Mouse (Mus musculus) kidney, adult 8-10 months (tissue): ENCODE results near the gene Gcnt2.

Source experiments
- DNase-seq, 2 experiments: peaks; one replicate each; pipeline ENCODE4 v3.0.0; 2022

The Gcnt2 gene

GRCm38 (mm10) chr13:41000926-41001639 lies 141.5 kb downstream of the Gcnt2 start, which contains the start of gene Pak1ip1:
Gene Pak1ip1 (plus strand): TSS chr13:41001023.
- peak; percentile 90 to 91 for DNase-seq

GRCm38 (mm10) chr13:41002001-41002400 lies 142.4 kb downstream of the Gcnt2 start:
- no peak for DNase-seq

- no peak for DNase-seq
Measured at GRCm38 (mm10) chr13:41006244-41006643, 146.7 kb downstream of the Gcnt2 start.

DNA sequence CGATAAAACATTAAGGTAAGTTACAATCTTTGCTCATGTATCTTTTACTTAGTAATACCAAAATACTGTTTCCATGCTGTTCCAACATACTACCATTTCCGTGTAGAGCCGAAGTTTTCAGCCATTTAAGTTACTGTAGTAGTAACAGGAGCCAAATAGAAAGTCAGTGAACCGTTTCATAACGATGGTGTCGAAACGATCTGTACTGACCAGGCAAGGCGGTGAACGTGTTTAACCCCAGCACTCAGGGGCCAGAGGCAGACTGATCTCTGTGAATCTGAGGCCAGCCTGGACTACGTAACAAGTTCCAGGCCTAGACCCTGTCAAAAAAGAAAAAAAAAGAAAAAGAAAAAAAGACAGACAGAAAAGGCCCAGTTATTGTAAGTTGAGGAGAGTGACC lies 148.7 kb downstream of the Gcnt2 start:
- DNase-seq = peak in 1 of 2 experiments; percentile 36

DNA sequence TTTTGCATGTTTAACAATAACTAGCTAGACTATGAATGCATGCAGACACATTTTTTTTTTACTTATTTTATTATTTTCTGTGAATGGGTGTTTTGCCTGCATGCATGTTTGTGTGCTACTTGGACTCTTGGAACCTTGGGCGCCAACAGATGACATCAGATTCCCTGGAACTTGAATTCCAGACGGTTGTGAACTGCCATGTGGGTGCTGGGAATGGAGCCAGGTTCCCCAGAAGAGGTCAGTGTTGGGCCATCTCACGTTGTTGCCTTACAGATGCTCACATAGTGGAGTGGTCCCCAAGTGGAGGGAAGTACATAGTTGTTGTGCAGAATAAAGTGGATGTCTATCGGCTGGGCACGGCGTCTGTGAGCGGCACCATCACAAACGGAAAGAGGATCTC lies 149.4 kb downstream of the Gcnt2 start:
- no peak for DNase-seq
